Mouse (Mus musculus) lung, postnatal 14 days (tissue): ENCODE results near the gene Vmn1r121.
"Not testable (repeated sequence)": the region's sequence is repeated elsewhere in the genome, so short reads cannot be mapped to it uniquely, and the experiment has no call there.

Source experiments
- DNase-seq: peaks from one replicate; pipeline ENCODE4 v3.0.0; 2021

Vmn1r121 gene

DNA sequence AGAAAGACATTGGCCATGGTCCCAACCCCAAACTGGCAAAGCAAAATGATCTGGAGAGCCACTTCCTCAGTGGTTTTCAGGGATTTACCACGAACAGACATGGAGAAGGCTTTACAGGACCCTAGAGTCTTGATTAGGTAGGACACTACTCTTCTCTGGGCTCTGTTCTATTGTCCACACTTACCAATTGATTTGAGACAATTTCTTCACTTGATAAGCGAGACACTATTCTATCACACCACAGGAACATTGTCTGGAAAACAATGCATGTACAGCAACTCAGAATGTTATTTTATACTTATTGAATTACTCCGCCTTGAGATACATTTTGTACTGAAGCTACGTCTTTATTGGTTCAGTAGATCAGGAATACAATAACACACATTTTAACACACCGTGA is at the start of gene Vmn1r121:
Gene Vmn1r121, minus strand, starts transcription at position 101 of the 400 bp plus-strand sequence.
- not testable (repeated sequence) for DNase-seq

DNA sequence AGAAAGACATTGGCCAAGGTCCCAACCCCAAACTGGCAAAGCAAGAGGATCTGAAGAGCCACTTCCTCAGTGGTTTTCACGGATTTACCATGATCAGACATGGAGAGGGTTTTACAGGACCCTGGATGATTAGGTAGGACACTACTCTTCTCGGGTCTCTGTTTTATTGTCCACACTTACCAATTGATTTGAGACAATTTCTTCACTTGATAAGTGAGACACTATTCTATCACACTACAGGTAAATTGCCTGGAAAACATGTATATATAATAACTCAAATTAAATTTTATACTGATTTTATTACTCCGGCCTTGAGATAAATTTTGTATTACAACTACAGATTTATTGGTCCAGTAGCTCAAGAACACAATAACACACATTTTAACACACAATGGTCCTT is 35.7 kb upstream of the Vmn1r121 start, which contains the start of gene Vmn1r122:
Gene Vmn1r122, minus strand, starts transcription at position 101 of the 400 bp plus-strand sequence.
- DNase-seq = not testable (repeated sequence)

DNA sequence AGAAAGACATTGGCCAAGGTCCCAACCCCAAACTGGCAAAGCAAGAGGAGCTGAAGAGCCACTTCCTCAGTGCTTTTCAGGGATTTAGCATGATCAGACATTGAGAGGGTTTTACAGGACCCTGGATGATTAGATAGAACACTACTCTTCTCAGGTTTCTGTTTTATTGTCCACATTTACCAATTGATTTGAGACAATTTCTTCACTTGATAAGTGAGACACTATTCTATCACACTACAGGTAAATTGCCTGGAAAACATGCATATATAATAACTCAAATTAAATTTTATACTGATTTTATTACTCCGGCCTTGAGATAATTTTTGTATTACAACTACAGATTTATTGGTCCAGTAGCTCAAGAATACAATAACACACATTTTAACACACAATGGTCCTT is 44.6 kb downstream of the Vmn1r121 start, which contains the start of gene Vmn1r120:
Gene Vmn1r120, minus strand, starts transcription at position 101 of the 400 bp plus-strand sequence.
- DNase-seq = not testable (repeated sequence)
